Mouse (Mus musculus) hindbrain, embryonic 15.5 days (tissue): ENCODE measurements around the gene Jmy. TPM values are rescaled to one million over a fixed set of nuclear protein-coding genes. Genes with fewer than 3 reads are reported as not detected.
A peak's percentile ranks its signal among the peaks of the same experiment; 100 is the strongest.

Experiments used
- ATAC-seq: fragments of 200-750 bp; cut with Nextera tagmentation; 2 replicates; pipeline ENCODE4 v1.8.0; 2017; ENCODE audit warnings: low read depth, moderate number of reproducible peaks, moderate TSS enrichment; ENCODE audit not compliant: low FRiP score
- H3K27ac ChIP-seq: fragments of 300-500 bp; sonication (generic); replicated peaks from 2 replicates; pipeline ENCODE4 v1.5.1; 2015; ENCODE audit warnings: mild to moderate bottlenecking, inconsistent platforms
- H3K27me3 ChIP-seq: fragments of 300-500 bp; sonication (generic); 2 replicates; pipeline ENCODE4 v1.6.1; 2015; ENCODE audit warnings: control low read depth, inconsistent platforms
- H3K36me3 ChIP-seq: fragments of 300-500 bp; sonication (generic); 2 replicates; pipeline ENCODE4 v1.6.1; 2015; ENCODE audit warnings: control low read depth, inconsistent platforms
- H3K4me1 ChIP-seq: fragments of 300-500 bp; sonication (generic); replicated peaks from 2 replicates; pipeline ENCODE4 v1.6.1; 2015; ENCODE audit warnings: control low read depth, inconsistent platforms
- H3K4me2 ChIP-seq: fragments of 300-500 bp; sonication (generic); 2 replicates; pipeline ENCODE4 v1.6.1; 2015; ENCODE audit warnings: moderate library complexity, mild to moderate bottlenecking, inconsistent platforms
- H3K4me3 ChIP-seq: fragments of 300-500 bp; sonication (generic); 2 replicates; pipeline ENCODE4 v1.5.1; 2015; ENCODE audit warnings: mild to moderate bottlenecking, inconsistent platforms
- H3K9ac ChIP-seq: fragments of 300-500 bp; sonication (generic); 2 replicates; pipeline ENCODE4 v1.6.1; 2015; ENCODE audit warnings: inconsistent platforms
- H3K9me3 ChIP-seq: fragments of 300-500 bp; sonication (generic); 2 replicates; pipeline ENCODE4 v1.6.1; 2016; ENCODE audit warnings: control low read depth, inconsistent platforms
- WGBS: fragments of 180-500 bp; shearing (Covaris S2); methylation state at CpG from one replicate; pipeline ENCODE4 v1.1.7; 2015; 5-methylcytosine and 5-hydroxymethylcytosine counted together
- polyA plus RNA-seq: library from polyadenylated mRNA; unstranded; fragments of >200 nt; fragmentation: Nextera tagmentation; extraction: Ambion mirVana; gene quantifications from 2 replicates; pipeline ENCODE4 v1.2.1, GENCODE M21; 2015

Gene Jmy
- polyA plus RNA-seq, 1 experiment from 2014 or later: 5.7 TPM

DNA sequence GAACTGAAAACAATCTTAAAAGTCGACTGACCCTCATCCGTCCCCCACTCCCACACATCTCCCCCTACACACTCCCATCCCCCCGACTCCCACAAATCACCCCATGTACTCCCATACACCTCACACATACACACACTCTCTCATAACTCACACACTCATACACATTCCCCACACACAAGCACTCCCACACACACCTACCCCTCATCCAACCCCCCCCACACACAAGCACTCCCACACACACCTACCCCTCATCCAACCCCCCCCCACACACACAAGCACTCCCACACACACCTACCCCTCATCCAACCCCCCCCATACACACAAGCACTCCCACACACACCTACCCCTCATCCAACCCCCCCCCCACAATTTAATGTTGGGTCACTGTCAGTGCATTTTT, 59.4 kb downstream of the Jmy start:
- Histone ChIP-seq H3K36me3 (peaks cover 17% of the 10 kb centered on the region), H3K27me3 (no peaks in the 10 kb centered on the region), H3K27ac (no peak overlapping the region), H3K9me3 (no peaks in the 10 kb centered on the region), H3K4me3 (no peak overlapping the region), H3K9ac (no peak overlapping the region), H3K4me1 (no peaks in the 10 kb centered on the region), H3K4me2 (no peak overlapping the region)
- 98% methylated on average over 3 of the region's 3 CpGs for WGBS
- ATAC-seq: peak; percentile 79; the same call in 1 of the 2 replicates

DNA sequence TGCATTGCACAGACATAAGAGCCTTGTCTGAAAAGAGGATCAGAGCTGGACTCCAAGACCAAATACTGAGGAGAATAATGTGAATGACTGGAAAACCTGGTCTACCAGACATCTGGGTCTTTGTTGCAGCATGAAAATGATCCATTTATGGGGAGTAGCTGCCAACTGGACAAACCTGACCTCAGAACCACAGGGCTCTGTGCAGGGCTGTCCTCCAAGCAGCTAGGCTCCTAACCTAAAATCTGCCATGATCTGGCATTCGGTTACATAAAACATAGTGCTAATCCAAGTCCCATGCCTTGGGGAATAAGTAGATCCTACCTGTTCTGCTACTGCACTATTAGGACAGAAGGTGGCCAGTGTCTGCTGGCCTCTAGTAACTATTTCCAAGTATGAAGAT, 70.4 kb downstream of the Jmy start:
- Histone ChIP-seq H3K9me3 (no peaks in the 10 kb centered on the region), H3K9ac (no peak overlapping the region), H3K27ac (no peak overlapping the region), H3K4me2 (no peak overlapping the region), H3K4me3 (no peak overlapping the region), H3K4me1 (no peaks in the 10 kb centered on the region), H3K36me3 (0 out of 2 replicates have a peak, but pooled peaks cover 2% of the 10 kb centered on the region), H3K27me3 (no peaks in the 10 kb centered on the region)
- no peak for ATAC-seq
- 98% methylated on average over 1 of the region's 1 CpGs for WGBS

DNA sequence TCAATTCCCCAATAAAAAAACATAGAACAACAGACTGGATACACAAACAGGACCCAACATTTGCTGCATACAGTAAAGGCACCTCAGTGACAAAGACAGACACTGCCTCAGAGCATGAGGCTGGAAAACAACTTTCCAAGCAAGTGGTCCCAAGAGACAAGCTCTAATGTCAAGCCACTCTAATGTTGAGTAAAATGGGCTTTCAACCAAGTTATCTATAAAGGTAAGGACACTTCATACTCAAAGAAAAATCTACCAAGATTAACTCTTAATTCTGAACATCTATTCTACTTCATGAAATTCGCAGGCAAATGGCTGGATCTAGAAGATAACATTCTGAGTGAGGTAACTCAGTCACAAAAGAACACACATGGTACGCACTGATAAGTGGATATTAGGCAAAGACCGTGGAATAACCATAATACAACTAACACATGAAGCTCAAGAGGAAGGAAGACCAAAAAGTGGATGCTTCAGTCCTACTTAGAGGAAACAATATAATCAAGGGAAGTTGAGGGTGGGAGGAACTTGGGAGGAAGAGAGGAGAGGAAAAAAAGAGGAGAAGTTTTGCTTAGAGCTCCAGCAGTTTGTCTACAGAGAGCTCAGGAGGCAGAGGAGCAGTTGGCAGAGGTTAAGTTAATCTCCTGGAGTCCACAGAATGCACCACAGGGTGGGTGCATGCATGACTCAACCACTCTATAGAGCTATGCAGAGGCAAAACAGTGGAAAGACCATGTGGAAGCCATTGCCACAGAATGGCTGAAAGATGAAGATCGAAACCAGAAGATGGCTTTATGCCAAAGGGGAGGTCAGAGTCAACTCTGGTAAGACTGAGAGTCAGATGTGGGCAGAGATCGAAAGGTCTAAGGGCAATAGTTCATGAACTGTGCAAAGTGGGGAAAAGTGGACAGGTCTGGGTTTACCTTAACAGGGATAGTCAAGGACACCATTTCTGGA, 71.4 kb downstream of the Jmy start:
- Histone ChIP-seq H3K27ac (no peak overlapping the region), H3K9me3 (no peaks in the 10 kb centered on the region), H3K9ac (no peak overlapping the region), H3K36me3 (no peaks in the 10 kb centered on the region), H3K4me2 (no peak overlapping the region), H3K4me1 (no peaks in the 10 kb centered on the region), H3K4me3 (no peak overlapping the region), H3K27me3 (no peaks in the 10 kb centered on the region)
- no peak for ATAC-seq
- WGBS: 98% methylated on average over 5 of the region's 5 CpGs

DNA sequence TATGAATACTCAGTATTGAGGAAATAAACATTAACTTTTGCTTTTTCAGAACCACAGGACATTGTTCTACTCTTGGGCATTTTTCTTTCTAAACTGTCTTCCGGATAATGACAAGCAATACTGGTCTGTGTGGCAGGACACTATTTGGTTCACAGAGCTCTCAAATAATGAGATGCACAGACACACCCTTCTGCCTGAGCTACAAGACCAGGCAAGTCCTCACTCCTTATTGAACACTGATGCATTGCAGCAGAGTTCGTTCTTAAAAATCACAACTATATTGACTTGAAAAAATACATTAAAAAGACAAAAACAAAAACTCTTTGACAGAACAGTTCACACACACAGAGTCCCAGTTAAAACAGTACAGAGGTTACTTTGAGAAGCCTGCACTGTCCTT, 76.4 kb downstream of the Jmy start:
- no peak overlapping the region for H3K4me3 ChIP-seq
- H3K4me1 ChIP-seq: no peaks in the 10 kb centered on the region
- H3K9ac ChIP-seq: no peak overlapping the region
- 84% methylated on average over 2 of the region's 2 CpGs for WGBS
- H3K4me2 ChIP-seq: no peak overlapping the region
- H3K27me3 ChIP-seq: no peaks in the 10 kb centered on the region
- no peak for ATAC-seq
- H3K9me3 ChIP-seq: no peaks in the 10 kb centered on the region
- no peak overlapping the region for H3K27ac ChIP-seq
- no peaks in the 10 kb centered on the region for H3K36me3 ChIP-seq

DNA sequence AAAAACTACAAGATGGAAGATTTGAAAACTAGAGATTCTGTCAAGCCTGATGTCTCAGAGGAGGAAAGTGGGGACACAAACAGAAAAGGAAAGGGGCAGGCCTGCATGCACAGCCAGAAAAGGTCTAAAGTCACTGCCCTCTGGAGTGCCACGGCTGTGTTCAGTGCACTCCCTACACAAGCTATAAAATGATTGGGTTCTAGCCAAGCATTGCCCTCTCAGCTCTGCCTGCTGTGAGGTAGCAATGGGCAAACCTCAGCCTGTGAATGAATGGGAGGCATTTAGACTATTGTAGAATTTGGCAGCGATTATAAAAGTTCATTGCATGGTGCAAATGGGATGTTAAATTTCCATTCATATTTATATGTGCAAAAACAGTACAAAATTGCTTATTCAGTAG, 79.8 kb downstream of the Jmy start:
- Histone ChIP-seq H3K4me1 (no peaks in the 10 kb centered on the region), H3K9ac (no peak overlapping the region), H3K4me2 (no peak overlapping the region), H3K27me3 (no peaks in the 10 kb centered on the region), H3K9me3 (no peaks in the 10 kb centered on the region), H3K4me3 (no peak overlapping the region), H3K27ac (no peak overlapping the region), H3K36me3 (no peaks in the 10 kb centered on the region; the same call in 1 of the 2 replicates)
- 56% methylated on average over 2 of the region's 2 CpGs for WGBS
- peak; percentile 55; the same call in 1 of the 2 replicates for ATAC-seq

DNA sequence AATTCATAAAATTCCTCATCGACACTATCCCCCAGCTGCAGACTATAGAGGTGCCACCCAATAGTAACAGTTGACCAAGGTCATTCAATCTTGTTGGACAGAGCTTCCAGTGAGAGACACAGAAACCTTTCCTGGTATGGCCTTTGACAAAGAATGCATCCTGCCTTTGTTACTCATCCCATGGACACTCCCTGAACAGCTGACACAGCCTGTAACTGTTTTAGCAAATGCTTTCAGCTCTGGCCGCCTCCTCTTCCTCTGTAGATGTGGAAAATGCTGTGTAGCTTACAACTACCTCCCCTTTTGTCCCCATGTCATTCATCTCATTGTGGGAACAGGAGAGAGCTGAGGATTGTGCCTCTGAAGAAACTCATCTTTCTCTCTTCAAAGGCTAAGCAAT, 81.3 kb downstream of the Jmy start:
- Histone ChIP-seq H3K27me3 (no peaks in the 10 kb centered on the region), H3K4me2 (no peak overlapping the region), H3K4me1 (no peaks in the 10 kb centered on the region), H3K4me3 (no peak overlapping the region), H3K27ac (no peak overlapping the region), H3K36me3 (no peaks in the 10 kb centered on the region; the same call in 1 of the 2 replicates), H3K9me3 (no peaks in the 10 kb centered on the region), H3K9ac (no peak overlapping the region)
- ATAC-seq: no peak
- WGBS: 88% methylated on average over 2 of the region's 2 CpGs

DNA sequence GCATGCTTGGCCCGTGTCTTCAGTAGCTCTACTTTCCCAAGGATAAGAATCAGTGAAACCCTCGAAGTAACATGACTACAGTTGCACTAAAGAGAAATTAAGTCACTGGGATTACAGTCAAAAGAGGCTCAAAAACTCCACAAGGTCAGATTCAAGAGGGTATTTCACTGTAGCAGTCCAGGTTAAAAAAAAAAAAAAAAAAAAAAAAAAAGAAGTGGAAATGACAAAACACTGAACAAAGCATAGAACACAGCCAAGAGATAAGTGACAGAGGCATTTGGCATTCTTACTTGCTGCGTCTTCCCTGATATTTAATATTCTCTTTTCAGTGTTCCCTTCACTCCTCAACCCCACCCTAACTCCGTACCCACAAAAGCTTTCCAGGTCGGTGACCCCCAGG, 84.6 kb downstream of the Jmy start:
- Histone ChIP-seq H3K4me2 (no peak overlapping the region), H3K4me1 (no peaks in the 10 kb centered on the region), H3K36me3 (no peaks in the 10 kb centered on the region; the same call in 1 of the 2 replicates), H3K9me3 (no peaks in the 10 kb centered on the region), H3K27ac (no peak overlapping the region), H3K4me3 (no peak overlapping the region), H3K9ac (no peak overlapping the region), H3K27me3 (no peaks in the 10 kb centered on the region)
- no peak for ATAC-seq
- WGBS: 92% methylated on average over 5 of the region's 5 CpGs

DNA sequence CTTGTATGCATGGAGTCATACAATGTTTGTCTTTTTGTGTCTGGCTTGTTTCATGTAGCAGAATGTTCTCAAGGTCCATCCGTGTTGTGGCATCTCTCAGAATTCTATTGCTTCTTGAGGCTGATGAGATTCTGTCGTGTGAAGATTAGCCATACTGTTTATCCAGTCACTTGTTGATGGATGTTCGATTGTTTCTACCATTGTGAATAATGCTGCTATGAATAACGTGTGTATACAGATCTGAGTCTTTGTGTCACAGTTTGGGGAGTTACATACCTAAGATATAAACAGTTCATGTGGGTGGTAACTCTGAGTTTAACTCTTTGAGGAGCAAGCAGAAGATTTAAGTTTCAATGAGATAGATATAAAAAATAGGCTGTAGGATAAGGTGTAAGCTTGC, 89.3 kb downstream of the Jmy start:
- Histone ChIP-seq H3K27me3 (no peaks in the 10 kb centered on the region), H3K4me2 (no peak overlapping the region), H3K9ac (no peak overlapping the region), H3K4me1 (no peaks in the 10 kb centered on the region), H3K36me3 (0 out of 2 replicates have a peak, but pooled peaks cover 4% of the 10 kb centered on the region), H3K27ac (no peak overlapping the region), H3K4me3 (no peak overlapping the region), H3K9me3 (no peaks in the 10 kb centered on the region)
- no peak for ATAC-seq
- 88% methylated on average over 4 of the region's 4 CpGs for WGBS

DNA sequence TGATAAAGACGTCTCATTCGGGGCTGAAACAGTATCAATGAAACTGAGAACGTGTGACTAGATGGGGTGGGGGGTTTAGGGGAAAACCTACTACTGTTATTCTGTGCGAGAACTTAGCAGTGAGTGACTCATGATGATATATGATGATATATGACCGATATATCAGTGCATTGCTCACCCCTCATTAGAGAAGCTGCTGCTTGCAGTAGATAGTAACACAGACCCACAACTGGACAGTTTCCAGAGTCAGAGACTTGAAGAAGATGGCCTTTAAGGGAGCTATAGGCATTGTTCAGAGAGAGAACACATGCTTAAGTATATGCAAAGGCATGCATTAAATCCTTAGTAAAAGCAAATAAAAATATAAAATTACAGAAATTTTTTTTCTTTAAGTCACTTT, 92.8 kb downstream of the Jmy start:
- 87% methylated on average over 5 of the region's 5 CpGs for WGBS
- H3K4me2 ChIP-seq: no peak overlapping the region
- ATAC-seq: no peak
- no peak overlapping the region for H3K27ac ChIP-seq
- no peaks in the 10 kb centered on the region for H3K4me1 ChIP-seq
- peaks cover 6% of the 10 kb centered on the region; the same call in 1 of the 2 replicates for H3K36me3 ChIP-seq
- no peak overlapping the region for H3K4me3 ChIP-seq
- no peaks in the 10 kb centered on the region for H3K27me3 ChIP-seq
- H3K9me3 ChIP-seq: no peaks in the 10 kb centered on the region
- H3K9ac ChIP-seq: no peak overlapping the region

DNA sequence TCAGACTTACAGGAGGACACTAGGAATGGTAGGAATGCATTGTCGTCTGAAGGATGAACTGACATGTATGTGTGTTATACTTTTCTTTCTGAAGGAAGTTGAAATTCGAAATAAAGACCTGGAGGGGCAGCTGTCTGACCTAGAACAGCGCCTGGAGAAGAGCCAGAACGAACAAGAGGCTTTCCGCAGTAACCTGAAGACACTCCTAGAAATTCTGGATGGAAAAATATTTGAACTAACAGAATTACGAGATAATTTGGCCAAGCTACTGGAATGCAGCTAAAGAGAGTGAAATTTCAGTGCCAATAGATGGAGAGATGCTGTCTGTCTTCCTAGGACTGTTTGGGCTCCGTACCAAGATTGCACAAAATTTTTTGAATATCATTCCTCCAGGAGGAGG, 97.7 kb downstream of the Jmy start:
- Histone ChIP-seq H3K4me3 (no peak overlapping the region), H3K9me3 (no peaks in the 10 kb centered on the region), H3K4me2 (no peak overlapping the region), H3K27ac (no peak overlapping the region), H3K36me3 (peaks cover 26% of the 10 kb centered on the region), H3K9ac (no peak overlapping the region), H3K27me3 (no peaks in the 10 kb centered on the region), H3K4me1 (no peaks in the 10 kb centered on the region)
- ATAC-seq: no peak
- 94% methylated on average over 7 of the region's 7 CpGs for WGBS

DNA sequence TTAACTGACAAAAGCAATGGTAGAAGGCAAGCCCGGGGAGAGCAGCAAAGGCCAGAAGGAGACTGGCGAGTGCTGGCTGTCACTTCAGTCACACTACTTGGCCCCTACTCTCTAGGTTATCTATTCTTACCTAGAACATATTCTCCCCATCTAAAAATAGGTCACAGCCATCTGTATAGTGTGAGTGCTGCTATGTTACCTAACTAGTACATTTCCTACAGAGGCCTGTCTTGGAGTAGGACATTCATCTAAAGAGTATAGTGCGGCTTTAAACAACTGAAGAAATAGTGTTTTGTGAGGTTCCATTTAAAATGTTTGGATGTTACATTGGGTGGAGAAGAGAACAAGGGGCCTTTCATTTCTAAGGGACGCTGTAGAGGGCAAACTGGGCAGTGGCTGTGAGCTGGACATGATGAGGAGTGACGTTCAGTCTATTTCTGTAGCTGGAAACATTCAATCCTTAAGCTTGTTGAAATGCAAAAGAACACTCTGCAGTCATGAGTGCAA, 99.8 kb downstream of the Jmy start:
- 89% methylated on average over 5 of the region's 5 CpGs for WGBS
- peaks cover 35% of the 10 kb centered on the region for H3K36me3 ChIP-seq
- ATAC-seq: no peak
- no peak overlapping the region for H3K4me2 ChIP-seq
- no peak overlapping the region for H3K9ac ChIP-seq
- H3K4me1 ChIP-seq: no peaks in the 10 kb centered on the region
- H3K27ac ChIP-seq: no peak overlapping the region
- no peaks in the 10 kb centered on the region for H3K9me3 ChIP-seq
- H3K27me3 ChIP-seq: no peaks in the 10 kb centered on the region
- H3K4me3 ChIP-seq: no peak overlapping the region

DNA sequence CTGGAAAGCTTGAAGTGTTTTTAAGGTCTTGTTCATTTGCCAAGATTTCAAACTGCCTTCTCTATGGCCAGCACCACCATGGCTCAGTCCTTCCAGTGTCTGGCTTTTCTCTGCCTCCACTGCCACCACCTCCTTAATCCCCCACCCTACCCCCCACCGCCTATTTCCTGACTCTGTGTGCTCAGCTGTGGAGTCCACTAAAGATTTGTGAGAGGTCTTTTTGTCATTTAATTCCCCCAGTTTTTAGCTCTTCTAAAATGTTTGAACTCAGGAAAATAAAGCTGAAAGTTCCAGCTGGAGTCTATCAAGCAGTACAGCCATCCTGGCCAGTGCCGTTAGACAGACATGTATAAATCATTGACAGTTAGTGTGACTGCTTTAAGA, 110.4 kb downstream of the Jmy start:
- Histone ChIP-seq H3K4me3 (no peak overlapping the region), H3K36me3 (peaks cover 16% of the 10 kb centered on the region), H3K9me3 (no peaks in the 10 kb centered on the region), H3K27me3 (no peaks in the 10 kb centered on the region), H3K9ac (no peak overlapping the region), H3K27ac (no peak overlapping the region), H3K4me1 (no peaks in the 10 kb centered on the region), H3K4me2 (no peak overlapping the region)
- no peak for ATAC-seq
- WGBS: 64% methylated on average over 2 of the region's 2 CpGs
